Mouse (Mus musculus) gastrocnemius, postnatal 25 days (tissue): ENCODE measurements around the gene Scly. TPM values are rescaled to one million over a fixed set of nuclear protein-coding genes. Genes with fewer than 3 reads are reported as not detected.

Experiments
- DNase-seq: peaks from one replicate; pipeline ENCODE4 v3.0.0; 2022
- total RNA-seq, 2 experiments: library from RNA; stranded (reverse); gene quantifications; 1 replicate in 1 of 2; 2 replicates in 1 of 2; pipeline ENCODE4 v1.2.3; 2021

Scly gene
- total RNA-seq, 2 experiments from 2014 or later: 9.8 to 13.9 TPM

DNA sequence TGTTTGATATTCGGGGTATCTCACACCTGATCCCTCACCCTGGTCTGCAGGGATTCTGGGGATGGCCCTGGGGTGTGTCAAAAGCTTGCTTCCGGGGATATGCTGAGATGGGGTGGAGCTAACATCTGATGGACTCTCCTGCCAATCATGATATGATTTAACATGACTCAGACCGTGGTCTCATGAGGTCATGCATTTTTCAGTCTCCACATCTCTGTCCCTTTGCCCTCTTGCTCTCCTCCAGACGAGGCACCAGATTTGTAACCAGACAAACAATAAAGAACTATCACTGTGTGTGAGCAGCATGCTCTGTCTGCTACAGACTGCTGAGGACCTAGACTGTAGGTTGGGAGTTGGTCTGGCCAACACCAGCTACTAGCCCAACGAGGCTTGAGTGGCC is 64.0 kb downstream of the Scly start:
- DNase-seq: no peak

DNA sequence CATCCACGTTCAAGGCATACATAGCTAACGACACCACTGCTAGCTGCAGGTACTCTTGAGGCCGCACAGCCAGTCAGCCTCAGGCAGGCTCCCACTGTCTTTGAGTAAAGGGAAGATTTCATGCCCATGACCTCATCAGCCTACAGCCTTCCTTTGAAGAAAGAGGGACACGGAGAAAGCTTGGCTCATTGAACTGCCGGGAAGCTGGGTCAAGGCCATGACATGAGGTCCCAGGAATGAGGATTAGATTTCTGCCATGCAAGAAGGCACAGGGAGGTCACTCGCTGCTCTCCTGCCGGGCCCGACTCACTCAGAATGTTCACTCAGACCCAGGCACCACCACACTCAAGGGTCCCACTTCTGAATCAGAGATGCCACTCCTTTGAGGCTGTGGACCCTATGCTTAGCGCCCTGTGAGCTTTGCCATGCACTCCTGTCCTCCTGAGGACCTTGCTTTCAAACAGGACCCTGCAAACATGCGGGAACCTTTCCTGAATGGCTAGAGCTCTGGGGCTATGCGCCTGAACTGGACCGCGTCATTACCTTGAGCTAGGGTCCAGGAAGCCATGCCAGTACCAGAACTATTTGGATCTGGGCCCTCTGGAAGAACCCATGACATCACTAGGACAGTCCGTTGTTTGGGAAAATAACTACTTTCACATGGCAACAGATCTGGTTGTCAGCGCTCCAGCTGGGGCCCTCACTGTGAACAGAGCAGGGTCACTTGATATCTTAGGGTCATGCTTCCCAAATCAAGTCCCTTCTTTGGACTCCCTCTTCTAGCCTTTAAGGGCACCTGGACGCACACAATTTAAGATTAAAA is 66.9 kb downstream of the Scly start:
- peak; percentile 45 for DNase-seq

DNA sequence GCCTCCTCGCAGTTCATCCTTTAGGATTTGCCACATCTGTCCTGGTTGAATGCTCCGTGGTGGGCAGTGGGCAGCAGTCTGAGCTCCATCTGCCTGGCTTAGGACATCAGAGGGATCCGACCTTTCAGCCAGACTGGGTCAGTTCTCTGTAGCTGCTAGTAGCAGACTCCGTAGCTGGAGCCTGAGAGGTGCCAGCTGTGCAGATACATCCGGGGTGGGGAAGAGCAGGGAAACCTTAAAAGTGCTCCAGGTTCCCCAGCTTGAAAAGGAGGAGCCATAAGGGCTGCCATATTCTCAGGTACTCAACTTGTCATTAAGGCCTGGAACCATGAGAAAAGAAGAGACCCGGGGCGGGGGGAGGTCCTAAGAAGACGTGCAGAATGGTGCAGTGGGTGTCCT is 67.7 kb downstream of the Scly start:
- no peak for DNase-seq

DNA sequence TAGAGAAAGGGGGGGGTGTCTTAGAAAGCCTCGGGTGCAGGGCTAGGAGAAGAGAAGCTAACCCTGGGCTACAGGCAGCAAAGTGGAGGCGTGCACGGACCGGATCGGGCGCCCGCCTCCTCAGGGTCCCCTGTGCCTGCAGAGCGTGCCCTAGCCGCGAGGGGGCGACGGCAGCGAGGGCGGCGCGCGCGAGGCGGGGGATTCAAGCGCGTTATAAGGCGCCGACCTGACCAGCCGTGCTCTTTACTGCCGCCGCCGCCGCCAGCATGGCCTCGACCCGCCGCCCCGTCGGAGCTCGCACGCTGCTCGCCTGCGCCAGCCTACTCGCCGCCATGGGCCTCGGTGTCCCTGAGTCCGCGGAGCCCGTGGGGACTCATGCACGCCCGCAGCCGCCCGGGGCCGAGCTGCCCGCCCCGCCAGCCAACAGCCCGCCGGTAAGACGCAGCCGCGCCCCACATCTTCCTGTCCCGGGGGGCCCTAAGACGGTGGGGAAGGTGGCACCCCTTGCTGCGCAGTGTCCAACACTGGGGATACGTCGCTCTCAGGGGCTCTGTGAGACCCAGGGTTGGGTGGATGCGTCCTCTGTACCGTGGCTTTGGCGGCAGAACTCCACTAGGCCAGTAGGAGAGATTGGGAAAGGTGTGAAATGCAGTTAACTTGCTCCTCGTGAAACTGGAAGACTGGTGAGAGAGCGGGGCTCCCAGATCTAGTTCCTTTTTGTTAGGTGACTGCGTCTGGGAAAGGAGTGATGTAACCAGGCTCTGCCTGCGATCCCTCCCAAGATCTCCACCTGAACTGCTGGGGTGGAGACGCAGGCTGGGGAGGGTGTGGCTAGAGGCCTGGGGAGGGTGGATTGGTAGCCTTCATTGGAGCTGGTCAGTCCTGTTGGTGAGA is 68.3 kb downstream of the Scly start, which contains the start of gene Erfe:
Erfe (plus strand) TSS at position 216 of the 894 bp plus-strand sequence.
- peak; percentile 60 for DNase-seq

DNA sequence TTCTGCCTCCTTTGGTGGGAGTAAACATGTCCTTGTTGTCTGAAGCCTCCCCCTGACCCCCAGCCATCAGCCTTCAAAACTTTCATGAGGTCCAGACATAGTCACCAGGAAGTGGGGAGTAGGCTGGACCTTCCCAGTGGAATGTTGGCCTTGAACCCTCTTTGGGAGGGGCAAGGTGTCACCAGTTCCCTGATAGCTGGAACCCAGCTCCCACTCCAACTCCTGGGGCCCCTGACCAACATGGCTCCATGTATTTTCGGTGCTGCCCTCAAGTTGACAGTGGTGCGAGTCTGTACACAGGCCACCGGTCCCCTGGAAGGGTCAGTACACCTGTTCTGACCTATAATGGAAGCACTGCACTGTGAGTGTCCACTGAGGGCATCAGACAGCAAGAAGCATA is 69.2 kb downstream of the Scly start:
- no peak for DNase-seq

DNA sequence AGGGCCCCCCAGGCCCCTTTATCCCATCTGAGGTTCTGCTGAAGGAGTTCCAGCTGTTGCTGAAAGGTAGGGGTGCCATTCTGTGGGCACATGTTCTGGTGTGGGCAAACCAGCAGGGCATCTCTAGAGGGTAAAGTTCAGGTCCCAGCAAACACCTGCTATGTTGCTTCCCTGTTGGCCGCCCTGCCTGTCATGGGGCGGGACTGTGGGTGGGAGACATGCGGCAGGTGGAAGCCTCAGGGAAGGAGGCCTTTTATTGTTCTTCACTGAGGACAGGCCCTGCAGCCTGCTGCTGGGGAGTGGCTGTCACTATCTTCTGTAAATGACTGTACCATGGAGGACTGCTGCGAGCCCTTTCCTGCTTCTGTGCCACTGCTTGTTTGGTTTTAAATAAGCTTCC is 71.3 kb downstream of the Scly start:
- no peak for DNase-seq

DNA sequence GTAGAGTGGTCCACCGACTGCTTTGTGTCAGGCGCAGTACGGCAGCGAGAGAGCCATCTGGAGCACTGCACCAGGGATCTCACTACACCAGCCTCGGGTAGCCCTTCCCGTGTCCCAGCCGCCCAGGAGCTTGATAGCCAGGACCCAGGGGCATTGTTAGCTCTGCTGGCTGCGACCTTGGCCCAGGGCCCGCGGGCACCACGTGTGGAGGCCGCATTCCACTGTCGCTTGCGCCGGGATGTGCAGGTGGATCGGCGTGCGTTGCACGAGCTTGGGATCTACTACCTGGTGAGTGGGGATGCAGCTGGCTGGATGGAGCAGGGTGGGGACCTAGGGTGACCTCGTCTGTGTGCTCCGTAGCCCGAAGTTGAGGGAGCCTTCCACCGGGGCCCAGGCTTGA is 71.9 kb downstream of the Scly start:
- DNase-seq: no peak

Other genes starting within 250 kb of the Scly start
- gene Rbm44, start 153.2 kb upstream of the Scly start, total RNA-seq: not detected
- gene Ramp1, start 118.5 kb upstream of the Scly start, total RNA-seq: 10 to 100 TPM; 23.9 to 32.4 TPM
- 10 to 100 TPM; 58.9 to 66.0 TPM for gene Ube2f, start 48.0 kb upstream of the Scly start, total RNA-seq
- gene Espnl, start 23.7 kb downstream of the Scly start, total RNA-seq: under 1 TPM; 0.08 to 0.18 TPM
- gene Klhl30, start 52.7 kb downstream of the Scly start, total RNA-seq: 100 to 1,000 TPM in 1 of 2 experiments, 10 to 100 TPM in 1; 87.8 to 132 TPM
- gene Erfe, start 68.1 kb downstream of the Scly start, total RNA-seq: 1 to 10 TPM; 2.3 to 3.6 TPM
- 10 to 100 TPM; 30.1 to 35.8 TPM for gene Ilkap, start 100.5 kb downstream of the Scly start, total RNA-seq
- 1 to 10 TPM; 6.9 to 8.6 TPM for gene Hes6, start 115.7 kb downstream of the Scly start, total RNA-seq
- gene Per2, start 161.0 kb downstream of the Scly start, total RNA-seq: 1 to 10 TPM in 1 of 2 experiments, under 1 TPM in 1; 0.97 to 7.1 TPM
- 1 to 10 TPM; 2.9 to 3.2 TPM for gene Traf3ip1, start 196.3 kb downstream of the Scly start, total RNA-seq
- 10 to 100 TPM; 15.5 TPM for gene Asb1, start 242.2 kb downstream of the Scly start, total RNA-seq